Mouse (Mus musculus) CD4-positive, CD25-positive, alpha-beta regulatory T cell, adult 9 weeks (primary cell): ENCODE results near the gene Olfr907. TPM values are rescaled to one million over a fixed set of nuclear protein-coding genes. Genes with fewer than 3 reads are reported as not detected.

Experiments
- polyA plus RNA-seq: library from polyadenylated mRNA; unstranded; fragments of 100-300 nt; shearing (Covaris generic); gene quantifications from one replicate; pipeline ENCODE4 v1.2.1, GENCODE M21; 2017

Olfr907 gene
- not detected for polyA plus RNA-seq

GRCm38 (mm10) chr9:38495501-38495900 is at the start of gene Olfr907:
TSS of gene Olfr907 (plus strand) at chr9:38495801.

GRCm38 (mm10) chr9:38447352-38447751 is 48.2 kb upstream of the Olfr907 start, which contains the start of gene Olfr902:
TSS of gene Olfr902 (plus strand) at chr9:38447652.

GRCm38 (mm10) chr9:38462844-38463243 is 32.8 kb upstream of the Olfr907 start, which contains the start of gene Olfr904:
TSS of gene Olfr904 (plus strand) at chr9:38463144.

GRCm38 (mm10) chr9:38470807-38471206 is 24.8 kb upstream of the Olfr907 start, which contains the start of gene Olfr905:
TSS of gene Olfr905 (plus strand) at chr9:38471107.

GRCm38 (mm10) chr9:38486785-38487184 is 8.8 kb upstream of the Olfr907 start, which contains the start of gene Olfr906:
TSS of gene Olfr906 (plus strand) at chr9:38487085.

GRCm38 (mm10) chr9:38521280-38521679 is 25.7 kb downstream of the Olfr907 start, which contains the start of gene Olfr911-ps1:
TSS of gene Olfr911-ps1 (plus strand) at chr9:38521580.

GRCm38 (mm10) chr9:38537549-38537948 is 41.9 kb downstream of the Olfr907 start, which contains the start of gene Olfr910:
TSS of gene Olfr910 (plus strand) at chr9:38537849.

Other genes starting within 250 kb of the Olfr907 start
- not detected for gene Olfr143, start 243.0 kb upstream of the Olfr907 start, polyA plus RNA-seq
- gene Olfr895, start 227.9 kb upstream of the Olfr907 start, polyA plus RNA-seq = not detected
- not detected for gene Olfr896-ps1, start 204.7 kb upstream of the Olfr907 start, polyA plus RNA-seq
- gene Olfr25, start 166.7 kb upstream of the Olfr907 start, polyA plus RNA-seq = not detected
- not detected for gene Olfr898, start 147.4 kb upstream of the Olfr907 start, polyA plus RNA-seq
- gene Olfr250, start 128.9 kb upstream of the Olfr907 start, polyA plus RNA-seq = not detected
- gene Olfr251, start 118.7 kb upstream of the Olfr907 start, polyA plus RNA-seq = not detected
- gene Olfr147, start 94.1 kb upstream of the Olfr907 start, polyA plus RNA-seq = not detected
- gene Olfr901, start 66.3 kb upstream of the Olfr907 start, polyA plus RNA-seq = 0.20 TPM
- gene Olfr902, start 48.1 kb upstream of the Olfr907 start, polyA plus RNA-seq = not detected
- gene Olfr904, start 32.7 kb upstream of the Olfr907 start, polyA plus RNA-seq = not detected
- gene Olfr905, start 24.7 kb upstream of the Olfr907 start, polyA plus RNA-seq = not detected
- gene Olfr906, start 8.7 kb upstream of the Olfr907 start, polyA plus RNA-seq = not detected
- gene Olfr911-ps1, start 25.8 kb downstream of the Olfr907 start, polyA plus RNA-seq = not detected
- gene Olfr910, start 42.0 kb downstream of the Olfr907 start, polyA plus RNA-seq = not detected
- gene Olfr912, start 84.4 kb downstream of the Olfr907 start, polyA plus RNA-seq = 0.06 TPM
- not detected for gene Olfr913, start 97.0 kb downstream of the Olfr907 start, polyA plus RNA-seq
- gene Olfr914, start 109.3 kb downstream of the Olfr907 start, polyA plus RNA-seq = not detected
- gene Olfr916, start 164.1 kb downstream of the Olfr907 start, polyA plus RNA-seq = not detected
- gene Olfr917, start 170.0 kb downstream of the Olfr907 start, polyA plus RNA-seq = not detected
- not detected for gene Olfr918, start 178.8 kb downstream of the Olfr907 start, polyA plus RNA-seq
- not detected for gene Olfr919, start 207.9 kb downstream of the Olfr907 start, polyA plus RNA-seq
- 44.0 TPM for gene Vwa5a, start 222.5 kb downstream of the Olfr907 start, polyA plus RNA-seq